Comparison of ENCODE assay signal across 8 mouse cellular contexts in the genomic region with DNA sequence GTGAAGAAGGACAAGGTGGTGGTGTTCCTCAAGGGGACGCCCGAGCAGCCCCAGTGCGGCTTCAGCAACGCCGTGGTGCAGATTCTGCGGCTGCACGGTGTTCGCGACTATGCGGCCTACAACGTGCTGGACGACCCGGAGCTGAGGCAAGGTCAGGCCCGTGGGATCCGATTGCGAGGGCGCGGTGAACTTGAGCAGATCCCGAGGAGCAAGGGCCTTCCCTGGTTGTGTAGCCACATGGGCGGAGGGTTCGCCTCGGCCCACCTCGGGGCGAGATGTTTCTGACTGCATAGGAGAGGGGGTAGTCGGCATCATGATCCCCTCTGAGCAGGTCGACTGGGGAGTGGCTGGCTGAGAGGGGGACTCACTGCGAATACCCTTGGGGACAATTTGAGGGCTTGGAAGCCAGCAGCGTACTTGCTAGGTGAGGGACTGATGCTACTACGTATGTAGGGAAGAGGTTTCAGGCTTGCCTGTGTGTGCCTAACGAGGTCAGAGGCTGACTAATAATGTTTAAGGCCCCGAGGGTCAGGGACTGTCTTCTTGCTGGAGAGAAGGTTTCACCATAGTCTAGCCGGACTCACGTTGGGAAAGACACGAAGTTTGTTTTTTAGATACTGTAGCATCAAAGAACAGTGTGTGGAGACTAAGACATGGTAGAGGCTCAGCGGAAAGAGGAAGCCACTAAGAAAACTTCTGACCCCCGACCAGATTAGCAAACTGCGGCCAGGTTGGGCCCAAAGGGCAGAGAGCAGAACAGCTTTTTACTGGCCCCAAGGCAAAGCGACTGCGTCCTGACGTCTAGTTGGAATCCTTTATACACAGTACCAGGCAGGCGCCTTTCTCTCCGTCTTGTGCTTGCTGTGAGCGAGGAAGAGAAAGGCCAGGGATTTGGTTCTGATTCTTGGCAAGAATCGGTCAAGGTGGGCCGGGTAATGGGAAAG. TPM values are rescaled to one million over a fixed set of nuclear protein-coding genes. Genes with fewer than 3 reads are reported as not detected.
DNase-seq lines count a peak whose midpoint lies in the region; ATAC-seq and TF ChIP-seq lines count a peak whose summit lies in the region.

No protein-coding gene starts in this region.

- peak overlapping the region; percentile 90 for H3K4me3 ChIP-seq in heart, embryonic 13.5 days
- peak overlapping the region; percentile 83 for H3K4me3 ChIP-seq in G1E (ENCODE audit: low read depth, low read length)
- peak overlapping the region; percentile 87 for H3K4me3 ChIP-seq in embryonic facial prominence, embryonic 14.5 days (ENCODE audit: low read depth, low read length)
- H3K4me3 ChIP-seq in kidney, embryonic 16.5 days (ENCODE audit: low read length) = peak overlapping the region; percentile 94
- H3K4me3 ChIP-seq in midbrain, embryonic 13.5 days (replicated peaks) = peak overlapping the region; percentile 74

- H3K27ac ChIP-seq in heart, embryonic 13.5 days (replicated peaks) = peak overlapping the region; percentile 87
- peak overlapping the region; percentile 63 for H3K27ac ChIP-seq in embryonic facial prominence, embryonic 14.5 days (replicated peaks; ENCODE audit: low read depth, low read length)
- peak overlapping the region; percentile 54 for H3K27ac ChIP-seq in kidney, embryonic 16.5 days (ENCODE audit: low read length)
- H3K27ac ChIP-seq in midbrain, embryonic 13.5 days = peak overlapping the region; percentile 84

- TF ChIP-seq CTCF in G1E (IDR thresholded peaks at IDR 0.05; ENCODE audit: low read depth, low read length) = no peak

- no peak for DNase-seq in heart, adult 11 months
- DNase-seq in G1E (ENCODE audit: low spot score) = peak; percentile 57
- DNase-seq in embryonic facial prominence, embryonic 14.5 days (ENCODE audit: low spot score) = no peak
- no peak for DNase-seq in spleen, adult 12 weeks (ENCODE audit: low spot score)
- DNase-seq in layer of hippocampus, adult 11-12 months (ENCODE audit: low spot score) = no peak

- H3K27me3 ChIP-seq in heart, embryonic 13.5 days (replicated peaks) = no peaks in the 10 kb centered on the region
- H3K27me3 ChIP-seq in G1E (ENCODE audit: insufficient read depth, low read length) = no peaks in the 10 kb centered on the region
- no peaks in the 10 kb centered on the region for H3K27me3 ChIP-seq in embryonic facial prominence, embryonic 14.5 days (replicated peaks; ENCODE audit: control insufficient read depth, insufficient read depth, low read length)
- H3K27me3 ChIP-seq in kidney, embryonic 16.5 days (ENCODE audit: insufficient read depth, low read length) = no peaks in the 10 kb centered on the region
- no peaks in the 10 kb centered on the region for H3K27me3 ChIP-seq in midbrain, embryonic 13.5 days

- no peaks in the 10 kb centered on the region for H3K9me3 ChIP-seq in heart, embryonic 13.5 days
- no peaks in the 10 kb centered on the region for H3K9me3 ChIP-seq in G1E (replicated peaks)
- no peaks in the 10 kb centered on the region for H3K9me3 ChIP-seq in embryonic facial prominence, embryonic 14.5 days (ENCODE audit: control insufficient read depth, low read length)
- H3K9me3 ChIP-seq in kidney, embryonic 16.5 days (ENCODE audit: low read length) = no peaks in the 10 kb centered on the region
- H3K9me3 ChIP-seq in midbrain, embryonic 13.5 days = no peaks in the 10 kb centered on the region

- H3K4me2 ChIP-seq in heart, embryonic 13.5 days = peak overlapping the region; percentile 93
- H3K4me2 ChIP-seq in embryonic facial prominence, embryonic 14.5 days (ENCODE audit: low read depth, low read length) = peak overlapping the region; percentile 94
- peak overlapping the region; percentile 69 for H3K4me2 ChIP-seq in kidney, embryonic 16.5 days (replicated peaks; ENCODE audit: low read depth, low read length)
- peak overlapping the region; percentile 91 for H3K4me2 ChIP-seq in midbrain, embryonic 13.5 days (replicated peaks)

- peak; percentile 4 for ATAC-seq in heart, embryonic 13.5 days (ENCODE audit: extremely low read depth, insufficient number of reproducible peaks, low FRiP score, low TSS enrichment)
- no peak for ATAC-seq in G1E (ENCODE audit: extremely low read depth, insufficient number of reproducible peaks, low FRiP score, poor library complexity, severe bottlenecking)
- peak; percentile 45 for ATAC-seq in embryonic facial prominence, embryonic 14.5 days (ENCODE audit: low read depth)
- peak; percentile 58 for ATAC-seq in kidney, embryonic 16.5 days (ENCODE audit: low FRiP score, low TSS enrichment)
- ATAC-seq in midbrain, embryonic 13.5 days = peak; percentile 62

- WGBS in heart, embryonic 13.5 days = 3% methylated on average over 45 of the region's 45 CpGs
- WGBS in embryonic facial prominence, embryonic 14.5 days = 3% methylated on average over 28 of the region's 45 CpGs
- 4% methylated on average over 45 of the region's 45 CpGs for WGBS in kidney, embryonic 16.5 days
- 4% methylated on average over 45 of the region's 45 CpGs for WGBS in midbrain, embryonic 13.5 days

- H3K4me1 ChIP-seq in heart, embryonic 13.5 days = peaks cover 49% of the 10 kb centered on the region
- H3K4me1 ChIP-seq in G1E (ENCODE audit: insufficient read depth, low read depth, low read length) = peaks cover 73% of the 10 kb centered on the region
- peaks cover 17% of the 10 kb centered on the region for H3K4me1 ChIP-seq in embryonic facial prominence, embryonic 14.5 days (ENCODE audit: control insufficient read depth, insufficient read depth, low read length)
- peaks cover 26% of the 10 kb centered on the region for H3K4me1 ChIP-seq in kidney, embryonic 16.5 days (ENCODE audit: insufficient read depth, low read length)
- H3K4me1 ChIP-seq in midbrain, embryonic 13.5 days (replicated peaks) = peaks cover 46% of the 10 kb centered on the region

- peak overlapping the region; percentile 94 for H3K9ac ChIP-seq in heart, embryonic 13.5 days
- peak overlapping the region; percentile 84 for H3K9ac ChIP-seq in embryonic facial prominence, embryonic 14.5 days (ENCODE audit: low read depth, low read length)
- peak overlapping the region; percentile 74 for H3K9ac ChIP-seq in kidney, embryonic 16.5 days (replicated peaks; ENCODE audit: low read length)
- H3K9ac ChIP-seq in midbrain, embryonic 13.5 days (replicated peaks) = peak overlapping the region; percentile 89

- peaks cover 25% of the 10 kb centered on the region for H3K36me3 ChIP-seq in heart, embryonic 13.5 days
- H3K36me3 ChIP-seq in G1E (replicated peaks) = peaks cover 75% of the 10 kb centered on the region
- peaks cover 21% of the 10 kb centered on the region for H3K36me3 ChIP-seq in embryonic facial prominence, embryonic 14.5 days (ENCODE audit: control insufficient read depth, insufficient read depth, low read length)
- H3K36me3 ChIP-seq in kidney, embryonic 16.5 days (ENCODE audit: insufficient read depth, low read length) = peaks cover 12% of the 10 kb centered on the region; the same call in 1 of the 2 replicates
- peaks cover 24% of the 10 kb centered on the region for H3K36me3 ChIP-seq in midbrain, embryonic 13.5 days

RNA-seq across cellular contexts. Expression of a gene that starts 0.6 kb away (rescaled TPM):
- 168 and 174 TPM in 2 replicates for polyA plus RNA-seq in heart, embryonic 13.5 days (2015; fragmentation: Nextera tagmentation; extraction: Ambion mirVana)
- total RNA-seq in G1E (2014; fragmentation: Nextera tagmentation) = 227 and 282 TPM in 2 replicates
- 97.4 and 97.9 TPM in 2 replicates for total RNA-seq in G1E (2017)
- 320 and 368 TPM in 2 replicates for polyA plus RNA-seq in G1E (2012)
- 183 and 186 TPM in 2 replicates for polyA plus RNA-seq in embryonic facial prominence, embryonic 14.5 days (2014; fragmentation: Nextera tagmentation; extraction: Ambion mirVana)
- 162 and 174 TPM in 2 replicates for polyA plus RNA-seq in kidney, embryonic 16.5 days (2015; fragmentation: Nextera tagmentation; extraction: Ambion mirVana)
- polyA plus RNA-seq in midbrain, embryonic 13.5 days (2015; fragmentation: Nextera tagmentation; extraction: Ambion mirVana) = 139 and 148 TPM in 2 replicates

RNA-seq across cellular contexts. Expression of a gene that starts 23.5 kb away (rescaled TPM):
- 0.36 and 0.78 TPM in 2 replicates for polyA plus RNA-seq in heart, embryonic 13.5 days (2015; fragmentation: Nextera tagmentation; extraction: Ambion mirVana)
- total RNA-seq in G1E (2014; fragmentation: Nextera tagmentation) = 24.8 and 27.9 TPM in 2 replicates
- 21.3 and 21.7 TPM in 2 replicates for total RNA-seq in G1E (2017)
- polyA plus RNA-seq in G1E (2012) = 29.7 and 31.1 TPM in 2 replicates
- polyA plus RNA-seq in embryonic facial prominence, embryonic 14.5 days (2014; fragmentation: Nextera tagmentation; extraction: Ambion mirVana) = 1.8 and 3.0 TPM in 2 replicates
- 0.51 and 1.1 TPM in 2 replicates for polyA plus RNA-seq in kidney, embryonic 16.5 days (2015; fragmentation: Nextera tagmentation; extraction: Ambion mirVana)
- polyA plus RNA-seq in midbrain, embryonic 13.5 days (2015; fragmentation: Nextera tagmentation; extraction: Ambion mirVana) = 0.17 and 0.27 TPM in 2 replicates
